Mouse (Mus musculus) spleen, postnatal 4 days (tissue): ENCODE results near the gene Clip2.

ENCODE experiments used
- DNase-seq, 2 experiments: peaks; one replicate each; pipeline ENCODE4 v3.0.0; 2022; ENCODE audit warnings: low spot score in 2 of 2

Clip2 gene

GRCm38 (mm10) chr5:134525971-134526711, 26.1 kb downstream of the Clip2 start:
- no peak for DNase-seq

GRCm38 (mm10) chr5:134523728-134524127, 28.5 kb downstream of the Clip2 start:
- no peak for DNase-seq

- DNase-seq = no peak
These were observed 29.7 kb downstream of the Clip2 start for GRCm38 (mm10) chr5:134522524-134522923.

- peak in 1 of 2 experiments; percentile 61 for DNase-seq
These were observed 30.4 kb downstream of the Clip2 start for GRCm38 (mm10) chr5:134521806-134522205.

GRCm38 (mm10) chr5:134521131-134521530, 31.1 kb downstream of the Clip2 start:
- no peak for DNase-seq

GRCm38 (mm10) chr5:134520120-134520519, 32.1 kb downstream of the Clip2 start:
- DNase-seq = no peak

GRCm38 (mm10) chr5:134519471-134519870, 32.8 kb downstream of the Clip2 start:
- no peak for DNase-seq

- no peak for DNase-seq
These were observed 40.1 kb downstream of the Clip2 start for GRCm38 (mm10) chr5:134512086-134512485.

- no peak for DNase-seq
These were observed 42.0 kb downstream of the Clip2 start for GRCm38 (mm10) chr5:134510266-134510665.

GRCm38 (mm10) chr5:134508965-134509364, 43.3 kb downstream of the Clip2 start:
- no peak for DNase-seq

GRCm38 (mm10) chr5:134507859-134508399, 44.3 kb downstream of the Clip2 start:
- DNase-seq = peak in 1 of 2 experiments; percentile 56

GRCm38 (mm10) chr5:134507307-134507706, 44.9 kb downstream of the Clip2 start:
- peak; percentile 76 to 89 for DNase-seq

- no peak for DNase-seq
These were observed 46.4 kb downstream of the Clip2 start for GRCm38 (mm10) chr5:134505810-134506292.

- DNase-seq = no peak
These were observed 49.6 kb downstream of the Clip2 start for GRCm38 (mm10) chr5:134502591-134502990.

GRCm38 (mm10) chr5:134501453-134501852, 50.8 kb downstream of the Clip2 start:
- DNase-seq = no peak

- no peak for DNase-seq
These were observed 51.6 kb downstream of the Clip2 start for GRCm38 (mm10) chr5:134500681-134501080.

- DNase-seq = peak; percentile 56 to 80
These were observed 52.2 kb downstream of the Clip2 start for GRCm38 (mm10) chr5:134500062-134500461.

GRCm38 (mm10) chr5:134497026-134497425, 55.2 kb downstream of the Clip2 start:
- no peak for DNase-seq

- DNase-seq = no peak
These were observed 56.4 kb downstream of the Clip2 start for GRCm38 (mm10) chr5:134495796-134496195.

GRCm38 (mm10) chr5:134494142-134494541, 58.1 kb downstream of the Clip2 start:
- DNase-seq = peak; percentile 90 to 98

GRCm38 (mm10) chr5:134492956-134493355, 59.3 kb downstream of the Clip2 start:
- DNase-seq = no peak

GRCm38 (mm10) chr5:134491712-134492417, 60.4 kb downstream of the Clip2 start:
- peak; percentile 87 to 96 for DNase-seq

GRCm38 (mm10) chr5:134491206-134491605, 61.0 kb downstream of the Clip2 start:
- DNase-seq = no peak
